22 mouse cellular contexts compared by ENCODE assay signal in the genomic region with DNA sequence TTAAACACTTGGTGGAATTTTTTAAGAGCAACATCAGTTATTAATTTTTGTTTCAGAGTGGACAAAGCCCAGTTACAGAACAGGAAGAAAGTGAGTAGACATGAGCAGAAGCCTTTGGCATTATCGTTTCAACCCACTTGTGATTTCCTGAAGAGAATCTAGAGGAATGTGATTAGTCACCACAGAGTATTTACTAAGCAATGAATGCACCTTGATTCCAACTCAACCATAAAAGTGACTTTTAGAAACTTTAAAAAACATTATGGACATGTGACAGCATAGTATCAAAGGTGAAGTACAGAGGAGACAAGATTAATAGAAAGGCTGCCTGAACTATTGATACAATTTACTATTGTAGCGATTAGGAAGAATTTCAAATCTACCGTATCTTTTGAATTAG.
DNase-seq lines count a peak whose midpoint lies in the region; ATAC-seq and TF ChIP-seq lines count a peak whose summit lies in the region.
"Had no signal": no experiment of that assay in that cellular context is flagged by ENCODE, and none has a peak within 500 bp of the region (broad histone marks: within the 10 kb centered on the region; RNA-seq: fewer than 3 reads in every experiment).

No protein-coding gene starts in this region.

- DNase-seq in 416B (ENCODE audit: low read depth) (peak; percentile 33), Patski (ENCODE audit: low read depth, low spot score) (peak; percentile 17)
- no peak for DNase-seq in cerebellum, adult 9-10 months
- no peak for DNase-seq in thymus, postnatal 0 days (ENCODE audit: low spot score)
- DNase-seq: adrenal gland, adult 8-10 months; adrenal gland, postnatal 14 days; adrenal gland, postnatal 36 days; cerebellum, adult 11-12 months; cerebellum, adult 2 months; cerebellum, adult 9-11 months; cerebellum, postnatal 14 days; cerebellum, postnatal 36 days; embryo, embryonic 11 days had no signal

- TF ChIP-seq CTCF in Patski (IDR thresholded peaks at IDR 0.05): no peak

- H3K4me3 ChIP-seq in intestine, embryonic 16.5 days (ENCODE audit: low read length): no peak overlapping the region
- no peak overlapping the region for H3K4me3 ChIP-seq in midbrain, embryonic 15.5 days
- H3K4me3 ChIP-seq: embryonic facial prominence, embryonic 13.5 days; embryonic facial prominence, embryonic 15.5 days; erythroblast, embryonic 14.5 days; forebrain, embryonic 10.5 days; forebrain, embryonic 12.5 days had no signal

- peak; percentile 85 for ATAC-seq in Patski
- ATAC-seq in intestine, embryonic 16.5 days: peak; percentile 85
- ATAC-seq in midbrain, embryonic 15.5 days (replicated peaks): no peak
- ATAC-seq: forebrain, embryonic 14.5 days; forebrain, embryonic 16.5 days had no signal

- CTCF ChIA-PET in Patski (lab: Charles Lee): interaction anchor here (1.2 to 1.8 kb wide), 2 partner anchors 41 to 58 kb away, joined by 3 to 4 read pairs; no protein-coding TSS in a partner anchor

- H3K9me3 ChIP-seq in intestine, embryonic 16.5 days (ENCODE audit: control insufficient read depth, low read length): no peaks in the 10 kb centered on the region
- no peaks in the 10 kb centered on the region for H3K9me3 ChIP-seq in midbrain, embryonic 15.5 days
- H3K9me3 ChIP-seq: embryonic facial prominence, embryonic 13.5 days; embryonic facial prominence, embryonic 15.5 days; forebrain, embryonic 10.5 days; forebrain, embryonic 12.5 days had no signal

- H3K4me2 ChIP-seq in intestine, embryonic 16.5 days (ENCODE audit: low read depth, low read length): no peak overlapping the region
- H3K4me2 ChIP-seq in midbrain, embryonic 15.5 days: no peak overlapping the region
- H3K4me2 ChIP-seq: embryonic facial prominence, embryonic 13.5 days; embryonic facial prominence, embryonic 15.5 days; forebrain, embryonic 12.5 days had no signal

- H3K27me3 ChIP-seq in Patski: no peaks in the 10 kb centered on the region
- H3K27me3 ChIP-seq in intestine, embryonic 16.5 days (replicated peaks; ENCODE audit: control insufficient read depth, insufficient read depth, low read length): no peaks in the 10 kb centered on the region
- no peaks in the 10 kb centered on the region for H3K27me3 ChIP-seq in midbrain, embryonic 15.5 days (replicated peaks)
- H3K27me3 ChIP-seq: embryonic facial prominence, embryonic 13.5 days; embryonic facial prominence, embryonic 15.5 days; forebrain, embryonic 12.5 days had no signal

- POLR2A ChIA-PET in Patski (lab: Charles Lee): no interaction called here

- no peaks in the 10 kb centered on the region; the same call in 1 of the 2 replicates for H3K36me3 ChIP-seq in intestine, embryonic 16.5 days (ENCODE audit: control insufficient read depth, insufficient read depth, low read length)
- no peaks in the 10 kb centered on the region for H3K36me3 ChIP-seq in midbrain, embryonic 15.5 days (replicated peaks)
- H3K36me3 ChIP-seq: embryonic facial prominence, embryonic 15.5 days; forebrain, embryonic 12.5 days had no signal

- 69% methylated on average over 3 of the region's 3 CpGs for WGBS in intestine, embryonic 16.5 days
- WGBS in midbrain, embryonic 15.5 days: 96% methylated on average over 3 of the region's 3 CpGs

- in situ Hi-C loops in Patski (cut with MboI; ENCODE audit: low pct_unique_long_range_greater_than_20kb): no loop called here

- no peak overlapping the region for H3K27ac ChIP-seq in intestine, embryonic 16.5 days (ENCODE audit: low read length)
- H3K27ac ChIP-seq in midbrain, embryonic 15.5 days: no peak overlapping the region
- H3K27ac ChIP-seq: embryonic facial prominence, embryonic 13.5 days; embryonic facial prominence, embryonic 15.5 days; forebrain, embryonic 10.5 days; forebrain, embryonic 12.5 days had no signal

- no peak overlapping the region for H3K9ac ChIP-seq in intestine, embryonic 16.5 days (ENCODE audit: low read depth, low read length)
- no peak overlapping the region for H3K9ac ChIP-seq in midbrain, embryonic 15.5 days
- H3K9ac ChIP-seq: embryonic facial prominence, embryonic 13.5 days; embryonic facial prominence, embryonic 15.5 days; forebrain, embryonic 12.5 days had no signal

- no peaks in the 10 kb centered on the region for H3K4me1 ChIP-seq in intestine, embryonic 16.5 days (ENCODE audit: control insufficient read depth, insufficient read depth, low read length)
- H3K4me1 ChIP-seq in midbrain, embryonic 15.5 days: no peaks in the 10 kb centered on the region
- H3K4me1 ChIP-seq: embryonic facial prominence, embryonic 13.5 days; embryonic facial prominence, embryonic 15.5 days; forebrain, embryonic 10.5 days; forebrain, embryonic 12.5 days had no signal

Comparison
In these comparisons a context has a peak if more than half of its experiments do, and no peak if none do; other contexts are left out.
1. DNase-seq: peak in 416B (single experiment) and Patski (single experiment); none in cerebellum, adult 9-10 months (single experiment) and thymus, postnatal 0 days (single experiment).